Mouse (Mus musculus): ENCODE data around the gene Ncaph2. TPM values are rescaled to one million over a fixed set of nuclear protein-coding genes. Genes with fewer than 3 reads are reported as not detected.

The Ncaph2 gene
- total RNA-seq, 2 experiments from 2014 or later: 39.0 to 40.8 TPM

GRCm38 (mm10) chr15:89376040-89376439 is 20.5 kb downstream of the Ncaph2 start:
- no peak for DNase-seq
- intact Hi-C loops (cut with DNase I; ENCODE audit: low total_unique reads): no loop called here

GRCm38 (mm10) chr15:89376957-89377356 is 21.4 kb downstream of the Ncaph2 start, which contains the start of gene Tymp:
Gene Tymp (minus strand): TSS chr15:89377039.
- intact Hi-C loops (cut with DNase I; ENCODE audit: low total_unique reads): no loop called here
- no peak for DNase-seq

- intact Hi-C loops (cut with DNase I; ENCODE audit: low total_unique reads): no loop called here
- no peak for DNase-seq
Measured at GRCm38 (mm10) chr15:89377362-89377761, 21.8 kb downstream of the Ncaph2 start.

- intact Hi-C loops (cut with DNase I; ENCODE audit: low total_unique reads): no loop called here
- DNase-seq: no peak
Measured at GRCm38 (mm10) chr15:89377938-89378828, 22.7 kb downstream of the Ncaph2 start.

GRCm38 (mm10) chr15:89378831-89379401 is 23.4 kb downstream of the Ncaph2 start, which contains the start of gene Odf3b:
Gene Odf3b (minus strand): TSS chr15:89379282.
- no peak for DNase-seq
- intact Hi-C loops (cut with DNase I; ENCODE audit: low total_unique reads): no loop called here

GRCm38 (mm10) chr15:89379429-89379828 is 23.9 kb downstream of the Ncaph2 start:
- intact Hi-C loops (cut with DNase I; ENCODE audit: low total_unique reads): no loop called here

GRCm38 (mm10) chr15:89384617-89385016 is 29.1 kb downstream of the Ncaph2 start, which contains the start of gene Klhdc7b:
Gene Klhdc7b (plus strand): TSS chr15:89384917.
- intact Hi-C loops (cut with DNase I; ENCODE audit: low total_unique reads): no loop called here

More at GRCm38 (mm10) chr15:89379429-89379828, 23.9 kb downstream of the Ncaph2 start:
- no peak for DNase-seq

GRCm38 (mm10) chr15:89387127-89387526 is 31.6 kb downstream of the Ncaph2 start:
- no peak for DNase-seq
- intact Hi-C loops (cut with DNase I; ENCODE audit: low total_unique reads): no loop called here

More at GRCm38 (mm10) chr15:89384617-89385016, 29.1 kb downstream of the Ncaph2 start, which contains the start of gene Klhdc7b:
- no peak for DNase-seq

GRCm38 (mm10) chr15:89390081-89390480 is 34.6 kb downstream of the Ncaph2 start:
- intact Hi-C loops (cut with DNase I; ENCODE audit: low total_unique reads): no loop called here
- DNase-seq: no peak

- intact Hi-C loops (cut with DNase I; ENCODE audit: low total_unique reads): no loop called here
- no peak for DNase-seq
Measured at GRCm38 (mm10) chr15:89396883-89397282, 41.4 kb downstream of the Ncaph2 start.

- no peak for DNase-seq
- intact Hi-C loops (cut with DNase I; ENCODE audit: low total_unique reads): no loop called here
Measured at GRCm38 (mm10) chr15:89398146-89398545, 42.6 kb downstream of the Ncaph2 start.

- intact Hi-C loops (cut with DNase I; ENCODE audit: low total_unique reads): no loop called here
Measured at GRCm38 (mm10) chr15:89399716-89400115, 44.2 kb downstream of the Ncaph2 start.

GRCm38 (mm10) chr15:89402471-89402870 is 47.0 kb downstream of the Ncaph2 start:
- intact Hi-C loops (cut with DNase I; ENCODE audit: low total_unique reads): no loop called here
- DNase-seq: no peak

More at GRCm38 (mm10) chr15:89399716-89400115, 44.2 kb downstream of the Ncaph2 start:
- DNase-seq: no peak

- DNase-seq: no peak
- intact Hi-C loops (cut with DNase I; ENCODE audit: low total_unique reads): no loop called here
Measured at GRCm38 (mm10) chr15:89404831-89405623, 49.5 kb downstream of the Ncaph2 start.

GRCm38 (mm10) chr15:89406691-89407090 is 51.2 kb downstream of the Ncaph2 start:
- intact Hi-C loops (cut with DNase I; ENCODE audit: low total_unique reads): no loop called here
- no peak for DNase-seq

- intact Hi-C loops (cut with DNase I; ENCODE audit: low total_unique reads): no loop called here
- DNase-seq: no peak
Measured at GRCm38 (mm10) chr15:89410118-89410517, 54.6 kb downstream of the Ncaph2 start, which contains the start of gene Syce3. Gene Syce3 (minus strand): TSS chr15:89410503.

GRCm38 (mm10) chr15:89415282-89415681 is 59.8 kb downstream of the Ncaph2 start:
- intact Hi-C loops (cut with DNase I; ENCODE audit: low total_unique reads): no loop called here
- no peak for DNase-seq

GRCm38 (mm10) chr15:89421938-89422337 is 66.4 kb downstream of the Ncaph2 start:
- DNase-seq: no peak
- intact Hi-C loops (cut with DNase I; ENCODE audit: low total_unique reads): no loop called here

All from gastrocnemius, postnatal 14 days (tissue).